Mouse (Mus musculus): Measurements from ENCODE around the gene Spon1.

DNA sequence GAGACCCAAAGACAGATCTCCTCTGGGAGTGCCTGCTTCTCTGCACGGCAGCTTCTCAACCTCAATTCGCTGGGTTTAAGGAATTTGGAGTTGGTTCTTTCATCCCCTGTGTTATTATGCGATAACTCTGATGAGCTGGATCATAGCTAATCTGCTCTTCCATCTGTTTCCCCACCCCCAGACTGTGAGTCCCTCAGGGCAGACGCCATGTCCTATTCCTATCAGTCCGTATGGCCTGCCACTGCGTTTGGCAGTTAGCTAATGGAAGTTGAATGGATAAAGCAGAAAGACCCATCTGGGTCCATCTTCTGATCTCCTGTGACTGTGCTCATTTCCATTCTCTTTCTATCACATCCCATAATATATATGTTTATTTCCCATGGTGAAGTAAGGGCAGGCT, 158.8 kb downstream of the Spon1 start:
- no peak for TF ChIP-seq CTCF (IDR thresholded peaks at IDR 0.05)
- no peak for TF ChIP-seq EP300 (IDR thresholded peaks at IDR 0.05)
